Mouse (Mus musculus): ENCODE data around the gene Mrpl52.
A peak's percentile ranks its signal among the peaks of the same experiment; 100 is the strongest.

DNA sequence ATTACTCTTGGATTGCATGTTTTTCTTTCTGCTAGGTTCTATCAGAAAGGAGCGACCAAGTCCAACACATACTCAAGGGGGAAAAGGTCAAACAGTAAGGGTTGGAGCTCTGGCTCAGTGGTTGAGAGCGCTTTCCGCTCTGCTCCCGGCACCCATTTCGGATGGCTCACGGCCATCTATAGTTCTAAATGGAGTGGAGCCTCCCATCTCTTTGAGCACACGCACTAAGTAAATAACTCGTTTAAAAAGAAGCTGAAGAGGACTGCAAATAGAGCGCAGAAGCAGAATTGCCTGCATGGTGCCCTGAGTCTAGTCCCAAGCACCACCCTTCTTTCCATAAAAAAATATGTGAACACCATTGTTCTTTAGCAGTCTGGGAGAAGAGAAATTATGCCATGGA is 26.9 kb downstream of the Mrpl52 start:
- TF ChIP-seq CTCF (IDR thresholded peaks at IDR 0.05) (no peak), EP300 (IDR thresholded peaks at IDR 0.05) (peak; percentile 44; the same call in 1 of the 2 replicates)

Data from lung, postnatal 0 days (tissue).